Mouse (Mus musculus): ENCODE measurements around the gene Brpf3. TPM values are rescaled to one million over a fixed set of nuclear protein-coding genes. Genes with fewer than 3 reads are reported as not detected.
"Not testable (repeated sequence)": the region's sequence is repeated elsewhere in the genome, so short reads cannot be mapped to it uniquely, and the experiment has no call there.

Brpf3 gene
- polyA plus RNA-seq, 1 experiment from 2014 or later = 15.0 TPM

DNA sequence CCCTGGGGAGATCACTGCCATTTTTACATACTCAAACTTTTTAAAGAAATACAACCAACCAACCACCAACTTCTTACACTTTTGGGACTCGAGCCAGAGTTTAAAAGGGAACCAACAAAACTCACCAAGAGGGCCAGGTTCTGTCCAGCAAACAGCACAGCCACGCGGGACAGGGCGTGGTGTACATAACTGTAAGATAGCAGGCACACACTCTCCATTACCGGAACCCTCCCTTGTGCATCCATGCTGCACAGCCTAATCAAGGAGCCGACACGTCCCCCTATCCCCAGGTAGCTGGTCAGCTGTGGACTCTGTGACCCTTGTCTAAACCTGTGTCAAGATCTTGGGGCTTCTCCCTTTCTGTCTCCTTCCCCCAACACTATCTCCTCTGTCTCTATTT lies 37.0 kb downstream of the Brpf3 start:
- no peak overlapping the region for H3K4me3 ChIP-seq
- H3K4me2 ChIP-seq (replicated peaks) = no peak overlapping the region
- H3K4me1 ChIP-seq = no peaks in the 10 kb centered on the region
- H3K9ac ChIP-seq (replicated peaks) = no peak overlapping the region
- H3K27ac ChIP-seq (replicated peaks) = no peak overlapping the region
- no peaks in the 10 kb centered on the region for H3K9me3 ChIP-seq
- 89% methylated on average over 7 of the region's 7 CpGs for WGBS
- H3K36me3 ChIP-seq = peaks cover 69% of the 10 kb centered on the region
- no peak for ATAC-seq (ENCODE audit: low FRiP score, low read depth)
- H3K27me3 ChIP-seq = no peaks in the 10 kb centered on the region

DNA sequence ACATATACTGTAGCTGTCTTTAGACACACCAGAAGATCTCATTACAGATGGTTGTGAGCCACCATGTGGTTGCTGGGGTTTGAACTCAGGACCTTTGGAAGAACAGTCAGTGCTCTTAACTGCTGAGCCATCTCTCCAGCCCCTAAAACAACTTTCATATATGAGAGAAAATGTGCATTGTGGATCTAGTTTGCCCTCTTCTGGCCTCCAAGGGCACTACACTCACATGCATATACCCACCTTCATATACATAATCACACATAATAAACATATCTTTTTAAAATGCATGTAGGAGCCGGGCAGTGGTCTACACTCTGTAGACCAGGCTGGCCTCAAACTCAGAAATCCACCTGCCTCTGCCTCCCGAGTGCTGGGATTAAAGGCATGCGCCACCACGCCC lies 41.1 kb downstream of the Brpf3 start:
- not testable (repeated sequence) for H3K4me2 ChIP-seq (replicated peaks); H3K4me3 ChIP-seq; H3K27me3 ChIP-seq; H3K4me1 ChIP-seq; H3K9me3 ChIP-seq; ATAC-seq (ENCODE audit: low FRiP score, low read depth); H3K9ac ChIP-seq (replicated peaks); H3K27ac ChIP-seq (replicated peaks)
- H3K36me3 ChIP-seq = peaks cover 33% of the 10 kb centered on the region
- 96% methylated on average over 4 of the region's 4 CpGs for WGBS

DNA sequence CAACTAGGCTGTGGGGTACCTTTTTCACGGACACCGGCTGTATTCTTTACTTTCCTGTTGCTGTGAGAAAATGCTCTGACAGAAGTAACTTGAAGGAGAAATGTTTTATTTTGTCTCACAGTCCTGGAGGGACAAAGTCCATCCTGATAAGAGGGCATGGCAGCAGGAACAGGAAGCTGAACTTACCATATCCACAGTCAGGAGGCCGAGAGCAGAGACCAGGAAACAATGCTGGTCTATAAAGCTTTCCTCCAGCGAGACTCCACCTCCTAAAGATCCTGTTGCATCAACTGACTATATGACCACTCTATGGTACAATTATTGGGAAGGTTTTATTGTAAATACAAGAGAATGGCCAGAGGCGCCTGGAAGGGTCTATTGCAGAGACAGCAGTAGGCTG lies 42.8 kb downstream of the Brpf3 start:
- H3K27me3 ChIP-seq = no peaks in the 10 kb centered on the region

DNA sequence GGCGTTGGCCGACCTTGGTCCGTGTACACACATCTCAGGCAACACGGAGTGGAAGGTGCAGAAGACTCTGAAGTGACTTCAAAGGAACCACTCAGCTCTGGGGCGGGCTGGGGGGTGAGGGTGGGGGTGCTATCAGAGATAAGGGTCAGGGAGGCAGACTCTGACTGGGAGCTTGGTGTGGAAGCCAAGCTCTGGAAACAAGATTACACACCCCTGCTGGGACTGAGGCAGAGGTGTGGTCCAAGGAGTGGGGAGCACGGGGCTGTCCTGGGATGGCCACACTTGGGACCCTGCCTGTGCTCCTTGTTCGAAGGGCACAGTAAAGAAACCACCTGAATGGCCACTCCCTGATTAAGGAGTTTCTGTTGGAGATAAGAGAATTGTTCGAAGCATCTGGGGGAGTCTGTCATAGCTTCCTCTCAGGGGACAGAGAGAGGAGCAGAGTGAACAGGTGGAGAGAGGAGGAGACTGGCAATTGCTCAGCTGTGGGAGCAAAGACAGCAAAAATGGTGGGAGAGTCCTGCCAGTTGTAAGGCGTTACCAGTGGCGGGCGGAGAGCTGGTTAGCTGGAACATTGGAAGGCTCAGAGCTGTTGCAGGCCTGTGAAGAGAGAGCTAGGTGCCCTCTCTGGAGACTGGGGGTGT lies 46.2 kb downstream of the Brpf3 start:
- ATAC-seq (ENCODE audit: low FRiP score, low read depth) = no peak
- Histone ChIP-seq H3K4me1 (no peaks in the 10 kb centered on the region), H3K27me3 (no peaks in the 10 kb centered on the region), H3K4me2 (replicated peaks) (no peak overlapping the region), H3K9ac (replicated peaks) (no peak overlapping the region), H3K4me3 (no peak overlapping the region), H3K27ac (replicated peaks) (no peak overlapping the region), H3K9me3 (no peaks in the 10 kb centered on the region), H3K36me3 (no peaks in the 10 kb centered on the region)
- WGBS = 62% methylated on average over 11 of the region's 11 CpGs

More for the DNA sequence above, 42.8 kb downstream of the Brpf3 start:
- Histone ChIP-seq H3K4me2 (replicated peaks) (no peak overlapping the region), H3K36me3 (peaks cover 16% of the 10 kb centered on the region), H3K4me1 (no peaks in the 10 kb centered on the region), H3K9ac (replicated peaks) (no peak overlapping the region), H3K27ac (replicated peaks) (no peak overlapping the region), H3K9me3 (no peaks in the 10 kb centered on the region), H3K4me3 (no peak overlapping the region)
- WGBS = 91% methylated on average over 5 of the region's 5 CpGs
- ATAC-seq (ENCODE audit: low FRiP score, low read depth) = no peak

DNA sequence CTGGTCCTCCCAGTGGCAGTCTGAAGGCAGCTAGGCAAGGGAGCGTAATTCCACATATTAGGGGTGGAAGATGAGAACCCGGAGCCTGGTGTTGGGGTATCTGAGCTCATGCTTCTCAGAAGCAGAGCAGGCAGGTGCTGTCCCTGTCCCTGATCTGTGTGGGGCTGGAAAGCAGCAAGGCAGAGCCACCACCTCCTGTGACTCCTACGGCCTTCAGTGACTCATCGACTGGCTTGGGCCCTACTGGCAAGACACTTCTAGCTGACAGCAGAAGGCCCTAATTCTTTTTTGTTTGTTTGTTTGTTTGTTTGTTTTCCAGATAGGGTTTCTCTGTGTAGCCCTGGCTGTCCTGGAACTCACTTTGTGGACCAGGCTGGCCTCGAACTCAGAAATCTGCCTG lies 49.6 kb downstream of the Brpf3 start:
- no peaks in the 10 kb centered on the region for H3K9me3 ChIP-seq
- no peak for ATAC-seq (ENCODE audit: low FRiP score, low read depth)
- no peak overlapping the region for H3K4me2 ChIP-seq (replicated peaks)
- H3K4me3 ChIP-seq = no peak overlapping the region
- WGBS = 92% methylated on average over 5 of the region's 5 CpGs
- no peak overlapping the region for H3K9ac ChIP-seq (replicated peaks)
- no peaks in the 10 kb centered on the region for H3K4me1 ChIP-seq
- no peaks in the 10 kb centered on the region for H3K27me3 ChIP-seq
- H3K36me3 ChIP-seq = no peaks in the 10 kb centered on the region
- no peak overlapping the region for H3K27ac ChIP-seq (replicated peaks)

DNA sequence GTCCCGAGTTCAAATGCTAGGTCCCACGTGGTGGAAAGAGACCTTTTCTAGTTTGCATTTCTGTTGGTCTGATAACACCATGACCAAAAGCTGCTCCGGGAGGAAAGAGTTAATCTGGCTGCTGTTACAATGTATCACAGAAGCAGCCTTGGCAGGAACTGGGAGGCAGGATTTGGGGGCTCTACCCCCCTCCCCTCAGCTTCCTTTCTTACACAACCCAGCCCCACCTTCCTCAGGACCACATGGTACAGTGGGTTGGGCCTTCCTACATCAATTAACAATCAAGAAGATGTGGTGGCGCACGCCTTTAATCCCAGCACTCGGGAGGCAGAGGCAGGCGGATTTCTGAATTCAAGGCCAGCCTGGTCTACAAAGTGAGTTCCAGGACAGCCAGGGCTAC lies 53.5 kb downstream of the Brpf3 start:
- Histone ChIP-seq H3K9me3 (0 out of 2 replicates have a peak, but pooled peaks cover 8% of the 10 kb centered on the region), H3K36me3 (no peaks in the 10 kb centered on the region), H3K4me3 (no peak overlapping the region), H3K4me1 (0 out of 2 replicates have a peak, but pooled peaks cover 3% of the 10 kb centered on the region), H3K27me3 (no peaks in the 10 kb centered on the region), H3K9ac (replicated peaks) (no peak overlapping the region), H3K4me2 (replicated peaks) (no peak overlapping the region), H3K27ac (replicated peaks) (no peak overlapping the region)
- 84% methylated on average over 7 of the region's 7 CpGs for WGBS
- no peak for ATAC-seq (ENCODE audit: low FRiP score, low read depth)

DNA sequence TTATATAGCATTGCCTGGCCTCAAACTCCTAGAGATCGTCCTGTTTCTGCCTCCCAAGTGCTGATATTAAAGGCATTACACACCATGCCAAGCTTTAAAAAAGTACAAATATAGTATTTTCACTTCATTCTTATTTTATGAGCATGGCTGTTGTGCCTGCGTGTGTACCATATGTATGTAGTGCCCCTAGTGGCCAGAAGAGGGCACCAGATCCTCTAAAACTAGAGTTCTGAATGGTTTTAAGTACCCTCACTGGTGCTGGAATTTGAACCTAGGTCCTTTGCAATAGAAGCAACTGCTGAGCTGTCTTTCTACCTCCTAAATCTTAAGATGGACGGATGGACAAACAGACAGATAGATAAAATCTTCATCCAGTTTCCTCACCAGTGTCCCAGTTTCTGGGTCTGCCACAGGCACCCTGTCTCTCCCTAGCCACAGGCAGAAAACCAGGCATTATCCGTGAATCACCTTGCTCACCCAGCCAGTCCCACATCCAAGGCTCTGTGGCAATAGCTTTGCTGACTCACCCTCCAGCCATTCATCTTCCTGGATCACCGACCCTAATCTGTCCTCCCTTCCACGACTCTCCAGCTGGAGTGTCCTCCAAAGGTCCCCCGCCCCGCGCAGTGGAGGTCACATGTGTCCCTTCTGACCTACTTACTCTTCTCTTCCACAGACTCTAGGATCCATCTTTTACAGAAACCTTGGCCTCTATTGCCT lies 54.4 kb downstream of the Brpf3 start:
- ATAC-seq (ENCODE audit: low FRiP score, low read depth) = no peak
- Histone ChIP-seq H3K27ac (replicated peaks) (no peak overlapping the region), H3K4me2 (replicated peaks) (no peak overlapping the region), H3K9me3 (0 out of 2 replicates have a peak, but pooled peaks cover 8% of the 10 kb centered on the region), H3K4me3 (no peak overlapping the region), H3K27me3 (no peaks in the 10 kb centered on the region), H3K36me3 (no peaks in the 10 kb centered on the region), H3K9ac (replicated peaks) (no peak overlapping the region), H3K4me1 (0 out of 2 replicates have a peak, but pooled peaks cover 3% of the 10 kb centered on the region)
- 79% methylated on average over 9 of the region's 9 CpGs for WGBS

DNA sequence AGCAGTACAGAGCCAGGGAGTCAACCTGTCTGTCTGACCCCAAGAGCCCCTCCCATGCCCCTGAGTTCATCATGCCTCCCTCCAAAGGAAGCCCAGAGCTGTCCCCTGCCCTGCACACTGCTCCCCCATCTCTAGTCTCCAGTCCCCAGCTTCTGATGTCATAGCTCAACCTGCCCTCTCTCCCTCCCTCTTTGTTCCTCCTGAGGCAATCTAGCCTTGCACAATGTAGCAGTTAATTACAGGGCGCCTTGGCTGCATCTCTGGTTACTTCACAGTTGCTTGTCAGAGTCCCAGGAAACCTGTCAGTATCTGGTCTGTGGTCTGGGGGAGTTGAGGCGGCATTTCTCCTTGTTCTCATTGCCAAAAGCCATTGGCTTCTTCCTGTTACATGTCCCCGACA lies 55.1 kb downstream of the Brpf3 start:
- H3K4me3 ChIP-seq = no peak overlapping the region
- no peaks in the 10 kb centered on the region for H3K27me3 ChIP-seq
- H3K4me2 ChIP-seq (replicated peaks) = no peak overlapping the region
- no peak for ATAC-seq (ENCODE audit: low FRiP score, low read depth)
- WGBS = 76% methylated on average over 3 of the region's 3 CpGs
- H3K27ac ChIP-seq (replicated peaks) = no peak overlapping the region
- H3K9ac ChIP-seq (replicated peaks) = no peak overlapping the region
- H3K36me3 ChIP-seq = no peaks in the 10 kb centered on the region
- 0 out of 2 replicates have a peak, but pooled peaks cover 8% of the 10 kb centered on the region for H3K9me3 ChIP-seq
- H3K4me1 ChIP-seq = 0 out of 2 replicates have a peak, but pooled peaks cover 3% of the 10 kb centered on the region

DNA sequence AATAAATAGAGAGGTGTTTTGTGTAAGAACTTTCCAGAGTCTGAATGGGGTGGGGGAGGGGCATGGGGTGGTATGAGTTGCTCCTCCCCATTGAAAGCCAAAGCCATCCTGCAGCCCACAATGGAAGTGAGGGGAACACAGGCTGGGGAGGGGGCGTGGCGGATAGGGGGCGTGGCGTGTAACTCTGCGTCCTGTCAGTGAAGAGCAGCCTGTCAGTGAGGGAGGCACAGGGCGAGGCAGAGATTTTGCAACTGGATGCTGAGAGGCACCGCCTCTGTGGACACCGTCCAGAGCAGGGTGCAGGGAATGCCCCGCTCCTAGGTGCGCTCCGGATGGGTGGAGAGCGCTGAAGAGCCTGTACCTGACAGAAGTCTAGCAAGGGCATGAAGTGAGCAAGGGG lies 57.3 kb downstream of the Brpf3 start, which contains the start of gene Pnpla1:
Pnpla1 (plus strand) TSS at position 207 of the 400 bp plus-strand sequence.
- 33% methylated on average over 12 of the region's 12 CpGs for WGBS
- H3K36me3 ChIP-seq = no peaks in the 10 kb centered on the region
- H3K4me3 ChIP-seq = no peak within 1 kb of the TSS
- H3K9ac ChIP-seq (replicated peaks) = no peak within 1 kb of the TSS
- H3K27ac ChIP-seq (replicated peaks) = no peak within 1 kb of the TSS
- 0 out of 2 replicates have a peak, but pooled peaks cover 8% of the 10 kb centered on the region for H3K9me3 ChIP-seq
- ATAC-seq (ENCODE audit: low FRiP score, low read depth) = no peak
- no peaks in the 10 kb centered on the region for H3K27me3 ChIP-seq
- H3K4me1 ChIP-seq = 0 out of 2 replicates have a peak, but pooled peaks cover 3% of the 10 kb centered on the region
- H3K4me2 ChIP-seq (replicated peaks) = no peak within 1 kb of the TSS

DNA sequence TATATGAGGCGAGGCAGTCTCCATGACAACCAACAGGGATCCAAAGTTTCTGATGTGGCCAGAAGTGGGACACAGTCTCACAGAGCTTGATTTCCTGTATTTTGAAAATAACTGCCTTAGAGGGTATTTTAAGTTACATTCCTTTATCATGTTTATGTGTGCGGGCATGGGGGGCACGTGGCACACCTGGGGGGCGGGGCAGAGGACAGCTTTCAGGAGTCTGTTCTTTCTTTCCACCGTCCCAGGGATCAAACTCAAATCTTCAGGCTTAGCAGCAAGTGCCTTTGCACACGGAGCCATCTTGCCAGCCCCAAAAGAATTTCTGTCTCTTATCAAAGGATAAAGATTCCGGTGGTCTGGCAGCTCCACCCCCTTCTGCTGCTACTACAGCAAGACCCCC lies 63.0 kb downstream of the Brpf3 start:
- 85% methylated on average over 7 of the region's 7 CpGs for WGBS
- no peaks in the 10 kb centered on the region for H3K9me3 ChIP-seq
- H3K36me3 ChIP-seq = no peaks in the 10 kb centered on the region
- no peak overlapping the region for H3K4me3 ChIP-seq
- H3K27me3 ChIP-seq = no peaks in the 10 kb centered on the region
- no peaks in the 10 kb centered on the region for H3K4me1 ChIP-seq
- H3K9ac ChIP-seq (replicated peaks) = no peak overlapping the region
- no peak for ATAC-seq (ENCODE audit: low FRiP score, low read depth)
- no peak overlapping the region for H3K27ac ChIP-seq (replicated peaks)
- no peak overlapping the region for H3K4me2 ChIP-seq (replicated peaks)

DNA sequence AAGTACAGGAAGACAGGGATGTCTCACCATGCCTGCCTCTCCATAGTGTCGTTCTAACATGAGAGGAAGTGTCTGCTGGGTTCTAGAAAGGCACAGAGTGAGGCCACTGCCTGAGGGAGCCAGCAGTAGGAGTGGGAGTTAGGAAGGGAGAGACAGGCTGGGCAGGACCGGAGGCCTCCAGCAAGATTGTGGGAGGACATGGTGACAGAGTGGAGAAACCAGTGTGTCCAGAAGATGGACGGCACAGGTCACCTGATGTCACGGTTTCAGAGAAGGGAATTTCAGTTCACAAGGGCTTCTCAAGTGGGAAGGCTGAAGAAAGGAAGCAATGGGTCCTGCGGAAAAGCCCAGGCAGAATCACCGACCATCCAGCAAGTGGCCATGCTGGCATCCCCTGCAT lies 63.6 kb downstream of the Brpf3 start:
- no peak overlapping the region for H3K4me3 ChIP-seq
- H3K4me1 ChIP-seq = peaks cover under 1% of the 10 kb centered on the region; the same call in 1 of the 2 replicates
- no peak overlapping the region for H3K9ac ChIP-seq (replicated peaks)
- no peak overlapping the region for H3K27ac ChIP-seq (replicated peaks)
- no peaks in the 10 kb centered on the region for H3K27me3 ChIP-seq
- H3K4me2 ChIP-seq (replicated peaks) = no peak overlapping the region
- no peaks in the 10 kb centered on the region for H3K9me3 ChIP-seq
- WGBS = 94% methylated on average over 6 of the region's 6 CpGs
- no peaks in the 10 kb centered on the region for H3K36me3 ChIP-seq
- ATAC-seq (ENCODE audit: low FRiP score, low read depth) = no peak

DNA sequence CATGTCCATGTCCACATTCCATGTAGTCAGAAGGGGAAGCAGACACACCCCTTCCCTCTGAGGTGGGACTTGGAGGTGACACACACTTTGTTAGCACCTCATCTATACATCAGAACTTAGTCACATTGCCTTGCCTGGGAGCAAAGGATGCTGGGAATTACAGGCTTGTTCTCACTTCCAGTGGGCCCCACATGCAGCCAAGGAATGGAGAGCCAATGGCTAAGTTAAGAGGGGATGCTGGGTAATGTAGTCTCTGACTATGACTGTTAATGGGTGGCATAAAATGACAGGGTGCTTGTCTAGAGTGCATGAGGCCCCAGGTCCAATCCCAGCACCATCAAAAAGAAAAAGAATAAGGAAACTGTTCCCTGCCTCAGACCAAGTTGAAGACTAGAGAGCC lies 66.0 kb downstream of the Brpf3 start:
- Histone ChIP-seq H3K4me2 (replicated peaks) (no peak overlapping the region), H3K4me3 (no peak overlapping the region), H3K9me3 (no peaks in the 10 kb centered on the region), H3K9ac (replicated peaks) (no peak overlapping the region), H3K27ac (replicated peaks) (no peak overlapping the region), H3K36me3 (no peaks in the 10 kb centered on the region), H3K27me3 (no peaks in the 10 kb centered on the region), H3K4me1 (peaks cover 6% of the 10 kb centered on the region; the same call in 1 of the 2 replicates)
- ATAC-seq (ENCODE audit: low FRiP score, low read depth) = no peak
